Mouse (Mus musculus) olfactory bulb, adult 2 months (tissue): Measurements from ENCODE around the gene Adam33. TPM values are rescaled to one million over a fixed set of nuclear protein-coding genes. Genes with fewer than 3 reads are reported as not detected.

Experiments
- H3K27ac ChIP-seq: fragments of 200-500 bp; 2 replicates; pipeline ENCODE4 v1.5.1; 2012; ENCODE audit warnings: low read depth, low read length; ENCODE audit not compliant: insufficient read depth
- H3K4me1 ChIP-seq: fragments of 200-500 bp; 2 replicates; pipeline ENCODE4 v1.6.1; 2012; ENCODE audit warnings: low read length; ENCODE audit not compliant: control insufficient read depth, insufficient read depth
- H3K4me3 ChIP-seq: fragments of 200-500 bp; 2 replicates; pipeline ENCODE4 v1.5.1; 2012; ENCODE audit warnings: mild to moderate bottlenecking, low read depth, low read length, moderate library complexity; ENCODE audit not compliant: insufficient read depth
- CTCF ChIP-seq: fragments of 200-500 bp; IDR thresholded peaks from 2 replicates; pipeline ENCODE4 v1.5.1; 2012; ENCODE audit warnings: low read depth, mild to moderate bottlenecking, low read length, moderate library complexity; ENCODE audit not compliant: insufficient read depth
- POLR2A ChIP-seq: fragments of 200-500 bp; IDR thresholded peaks from 2 replicates; pipeline ENCODE4 v1.6.1; 2012; ENCODE audit warnings: mild to moderate bottlenecking, low read depth, low read length, moderate library complexity; ENCODE audit not compliant: insufficient read depth
- WGBS: fragments of 180-500 bp; shearing (Covaris S2); methylation state at CpG from one replicate; pipeline ENCODE4 v1.1.7; 2018; 5-methylcytosine and 5-hydroxymethylcytosine counted together
- polyA plus RNA-seq: library from polyadenylated mRNA; stranded (reverse); fragments of >200 nt; gene quantifications from 2 replicates; pipeline ENCODE4 v1.2.4, GENCODE M21; 2012; ENCODE audit warnings: low replicate concordance; ENCODE audit not compliant: missing spikeins, insufficient read depth, insufficient read length

Gene Adam33
- polyA plus RNA-seq, 1 experiment: not detected

DNA sequence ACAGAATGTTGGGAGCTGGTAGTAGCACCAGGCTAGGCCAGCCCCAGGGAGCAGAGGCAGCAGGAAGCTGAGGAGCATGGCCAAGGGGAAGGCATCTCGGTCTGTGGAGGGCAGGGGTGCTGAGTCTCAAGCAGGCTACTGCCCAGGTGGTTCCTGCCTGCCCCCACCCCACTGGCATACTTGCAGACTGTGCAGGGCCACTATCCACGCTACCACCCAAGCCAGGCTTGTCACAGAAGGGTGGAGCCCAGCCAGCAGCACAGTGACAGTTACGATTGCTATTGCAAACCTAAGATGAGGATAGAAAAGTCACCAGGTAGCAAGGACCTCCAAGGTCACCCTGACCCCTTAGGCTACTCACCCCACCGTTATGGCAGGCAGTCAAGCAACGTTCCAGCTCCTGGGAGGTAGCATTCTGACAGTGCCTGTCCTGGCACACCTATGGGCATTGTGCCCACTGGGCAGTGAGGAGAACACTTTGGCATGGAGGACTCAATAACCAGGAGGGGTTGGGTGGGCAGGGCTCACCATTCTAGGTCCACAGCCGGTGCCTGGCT is 10.7 kb downstream of the Adam33 start:
- TF ChIP-seq CTCF (no peak), POLR2A (no peak)
- 89% methylated on average over 6 of the region's 6 CpGs for WGBS
- H3K27ac ChIP-seq: no peak overlapping the region

DNA sequence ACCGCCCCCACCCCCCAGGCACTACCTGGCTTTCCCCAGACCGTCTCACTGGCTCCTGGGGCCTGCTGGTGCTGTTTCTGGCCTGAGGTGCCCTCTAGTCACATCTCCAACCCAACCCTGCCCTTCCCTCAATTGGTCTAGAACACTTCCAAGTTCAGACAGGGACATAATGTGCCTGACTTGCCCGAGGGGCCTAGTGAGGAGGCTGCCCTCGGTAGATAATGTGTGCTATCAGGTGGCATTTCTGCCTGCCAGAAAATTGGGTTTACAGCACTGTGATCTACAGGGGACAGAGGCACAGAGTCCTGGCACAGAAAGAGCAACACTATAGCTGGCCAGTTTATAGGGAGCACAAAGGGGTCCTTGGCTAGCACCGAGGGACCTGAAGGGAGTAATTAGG is 11.6 kb downstream of the Adam33 start:
- H3K4me1 ChIP-seq: peaks cover 29% of the 10 kb centered on the region
- no peak overlapping the region for H3K27ac ChIP-seq
- no peak for TF ChIP-seq CTCF
- no peak for TF ChIP-seq POLR2A
- no peak overlapping the region for H3K4me3 ChIP-seq
- 73% methylated on average over 5 of the region's 5 CpGs for WGBS

More for the DNA sequence above, 10.7 kb downstream of the Adam33 start:
- peaks cover 29% of the 10 kb centered on the region for H3K4me1 ChIP-seq
- H3K4me3 ChIP-seq: no peak overlapping the region

GRCm38 (mm10) chr2:131046025-131046424 is 17.6 kb downstream of the Adam33 start:
- 81% methylated on average over 2 of the region's 2 CpGs for WGBS
- TF ChIP-seq CTCF (no peak), POLR2A (no peak)
- H3K27ac ChIP-seq: no peak overlapping the region
- H3K4me3 ChIP-seq: no peak overlapping the region
- H3K4me1 ChIP-seq: peaks cover 5% of the 10 kb centered on the region

GRCm38 (mm10) chr2:131044989-131045720 is 18.5 kb downstream of the Adam33 start:
- Histone ChIP-seq H3K4me1 (peaks cover 12% of the 10 kb centered on the region), H3K27ac (no peak overlapping the region), H3K4me3 (no peak overlapping the region)
- no peak for TF ChIP-seq POLR2A
- no peak for TF ChIP-seq CTCF
- 74% methylated on average over 9 of the region's 9 CpGs for WGBS

DNA sequence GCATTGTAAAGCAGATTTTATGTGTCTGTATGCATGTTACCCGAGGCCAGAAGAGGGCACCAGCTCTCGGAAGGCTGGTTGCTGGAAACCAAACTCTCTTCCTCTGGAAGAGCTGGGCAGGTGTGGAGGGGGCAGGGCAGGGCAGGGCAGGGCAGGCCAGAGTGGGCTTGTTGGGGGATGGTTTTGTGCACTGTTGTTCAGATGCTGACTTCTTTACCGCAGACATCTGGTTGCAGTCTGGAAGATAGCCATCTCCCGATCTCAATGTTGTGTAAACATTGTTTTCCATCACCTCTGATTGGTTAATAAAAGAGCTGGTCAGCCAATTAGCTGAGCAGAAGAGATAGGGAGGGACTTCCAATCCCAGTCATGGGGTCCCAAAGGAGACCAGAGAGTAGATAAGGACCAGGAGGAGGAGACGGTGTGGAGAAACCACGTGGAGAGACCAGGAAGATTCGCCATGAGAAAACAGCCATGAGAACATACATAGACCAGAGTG is 19.2 kb downstream of the Adam33 start:
- TF ChIP-seq POLR2A: no peak
- no peak for TF ChIP-seq CTCF
- 15% methylated on average over 7 of the region's 7 CpGs for WGBS

GRCm38 (mm10) chr2:131042988-131043387 is 20.6 kb downstream of the Adam33 start, which contains the start of gene Gfra4:
Gfra4 (minus strand) TSS chr2:131043088.
- H3K27ac ChIP-seq: no peak within 1 kb of the TSS
- H3K4me1 ChIP-seq: peaks cover 16% of the 10 kb centered on the region
- H3K4me3 ChIP-seq: peak within 1 kb of the TSS; percentile 65
- 76% methylated on average over 2 of the region's 2 CpGs for WGBS
- no peak for TF ChIP-seq CTCF
- no peak for TF ChIP-seq POLR2A

More for the DNA sequence above, 19.2 kb downstream of the Adam33 start:
- Histone ChIP-seq H3K27ac (no peak overlapping the region), H3K4me3 (no peak overlapping the region), H3K4me1 (peaks cover 16% of the 10 kb centered on the region)

- no peak for TF ChIP-seq CTCF
- peak; percentile 73 for TF ChIP-seq POLR2A
- H3K4me1 ChIP-seq: peaks cover 22% of the 10 kb centered on the region
- peak overlapping the region; percentile 65 for H3K4me3 ChIP-seq
- peak overlapping the region; percentile 59 for H3K27ac ChIP-seq
- 2% methylated on average over 115 of the region's 115 CpGs for WGBS
Measured at GRCm38 (mm10) chr2:131040854-131041825, 22.5 kb downstream of the Adam33 start.

DNA sequence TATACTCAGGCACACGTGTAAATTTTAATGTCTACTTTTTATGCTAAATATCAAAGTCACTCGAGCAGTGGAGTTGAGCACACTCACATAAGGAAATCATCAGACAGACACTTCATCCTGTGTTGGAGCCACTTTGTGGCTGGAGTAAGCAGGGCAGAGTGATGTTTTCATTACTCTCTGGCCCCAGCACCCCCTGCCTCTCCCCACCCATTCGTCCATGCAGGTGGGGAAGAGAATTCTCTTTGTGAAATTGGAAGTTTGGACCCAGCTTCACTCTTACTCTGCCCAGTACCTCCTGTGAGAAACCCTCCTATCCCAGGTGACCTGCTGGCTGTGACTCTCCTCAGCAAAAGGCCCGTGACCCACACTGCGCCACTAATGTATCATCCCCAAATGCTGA is 24.9 kb downstream of the Adam33 start:
- TF ChIP-seq POLR2A (no peak), CTCF (no peak)
- H3K4me3 ChIP-seq: no peak overlapping the region
- peaks cover 22% of the 10 kb centered on the region for H3K4me1 ChIP-seq
- no peak overlapping the region for H3K27ac ChIP-seq
- 92% methylated on average over 5 of the region's 5 CpGs for WGBS

- peaks cover 22% of the 10 kb centered on the region for H3K4me1 ChIP-seq
- WGBS: 90% methylated on average over 6 of the region's 6 CpGs
- H3K27ac ChIP-seq: no peak overlapping the region
- no peak overlapping the region for H3K4me3 ChIP-seq
- TF ChIP-seq POLR2A (no peak), CTCF (no peak)
Measured at GRCm38 (mm10) chr2:131038197-131038596, 25.4 kb downstream of the Adam33 start.
